Mouse (Mus musculus): ENCODE data around the gene Castor2.

The Castor2 gene

DNA sequence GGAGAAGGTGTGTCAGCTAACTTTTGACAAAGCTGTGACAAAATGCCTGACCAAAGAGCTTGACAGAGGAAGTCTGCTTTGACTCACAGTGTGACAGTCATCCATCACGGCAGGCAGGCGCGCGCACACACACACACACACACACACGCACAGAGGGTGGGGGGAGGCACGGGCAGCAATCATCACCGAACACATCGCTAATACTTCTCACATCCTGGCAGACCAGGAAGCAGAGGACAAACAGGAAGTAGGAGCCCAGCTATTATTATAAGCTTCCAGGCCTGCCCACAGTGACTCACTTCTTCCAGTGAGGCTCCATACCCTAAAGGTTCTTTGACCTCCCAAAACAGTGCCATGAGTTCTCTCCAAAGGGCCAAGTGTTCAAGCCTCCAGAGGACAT lies 6.3 kb downstream of the Castor2 start:
- DNase-seq, result no peak

GRCm38 (mm10) chr5:134114981-134115380 lies 15.5 kb downstream of the Castor2 start:
- DNase-seq, result no peak

DNA sequence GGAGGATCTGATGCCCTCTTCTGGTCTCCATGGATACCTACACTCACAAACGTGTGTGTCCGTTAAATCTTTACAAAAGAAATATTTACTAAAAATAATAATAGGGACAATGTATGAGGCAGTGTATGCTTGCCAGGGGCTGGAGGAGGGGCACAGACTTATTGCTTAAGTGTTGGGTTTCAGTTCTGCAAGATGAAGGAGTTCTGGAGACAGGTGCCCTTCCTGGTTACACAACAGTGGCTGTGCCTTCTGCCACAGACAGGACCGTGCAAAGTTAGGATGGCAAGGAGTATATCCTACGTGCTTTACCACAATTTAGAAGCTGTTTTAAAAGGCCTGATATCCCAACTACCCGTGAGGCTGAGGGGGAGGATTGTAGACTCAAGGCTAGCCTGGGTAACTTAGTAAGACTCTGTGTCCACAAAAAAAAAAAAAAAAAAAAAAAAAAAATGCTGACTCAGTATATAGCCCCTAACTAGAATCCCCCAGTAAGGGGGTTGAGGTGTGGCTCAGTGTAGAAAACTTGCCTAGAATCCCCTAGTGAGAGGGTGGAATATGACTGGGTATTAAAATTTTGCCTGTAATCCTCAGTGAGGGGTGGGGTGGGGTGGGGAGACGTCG lies 16.2 kb downstream of the Castor2 start:
- DNase-seq, result no peak

- no peak for DNase-seq
Observed at GRCm38 (mm10) chr5:134118798-134119407, 19.4 kb downstream of the Castor2 start.

- DNase-seq, result no peak
Observed at GRCm38 (mm10) chr5:134119481-134120120, 20.1 kb downstream of the Castor2 start.

DNA sequence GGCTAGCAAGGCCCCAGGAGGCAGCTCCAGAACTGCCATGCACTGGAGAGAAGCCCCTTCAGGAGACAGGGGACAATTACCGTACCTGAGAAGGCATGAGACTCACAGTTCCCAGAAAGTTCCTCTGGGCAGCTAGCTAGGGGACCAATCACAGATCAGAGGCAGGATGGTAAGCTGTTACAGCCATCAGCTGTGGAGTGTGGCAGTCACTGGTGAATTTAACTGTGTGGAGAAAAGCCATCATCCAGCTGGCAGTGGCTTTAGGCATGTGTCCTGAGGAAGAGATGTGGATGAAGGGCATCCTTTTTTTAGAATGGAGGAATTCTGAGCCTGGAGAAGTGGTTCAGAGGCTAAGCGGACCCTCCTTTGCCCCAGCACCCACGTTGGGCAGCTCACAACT lies 20.6 kb downstream of the Castor2 start:
- DNase-seq, result no peak

DNA sequence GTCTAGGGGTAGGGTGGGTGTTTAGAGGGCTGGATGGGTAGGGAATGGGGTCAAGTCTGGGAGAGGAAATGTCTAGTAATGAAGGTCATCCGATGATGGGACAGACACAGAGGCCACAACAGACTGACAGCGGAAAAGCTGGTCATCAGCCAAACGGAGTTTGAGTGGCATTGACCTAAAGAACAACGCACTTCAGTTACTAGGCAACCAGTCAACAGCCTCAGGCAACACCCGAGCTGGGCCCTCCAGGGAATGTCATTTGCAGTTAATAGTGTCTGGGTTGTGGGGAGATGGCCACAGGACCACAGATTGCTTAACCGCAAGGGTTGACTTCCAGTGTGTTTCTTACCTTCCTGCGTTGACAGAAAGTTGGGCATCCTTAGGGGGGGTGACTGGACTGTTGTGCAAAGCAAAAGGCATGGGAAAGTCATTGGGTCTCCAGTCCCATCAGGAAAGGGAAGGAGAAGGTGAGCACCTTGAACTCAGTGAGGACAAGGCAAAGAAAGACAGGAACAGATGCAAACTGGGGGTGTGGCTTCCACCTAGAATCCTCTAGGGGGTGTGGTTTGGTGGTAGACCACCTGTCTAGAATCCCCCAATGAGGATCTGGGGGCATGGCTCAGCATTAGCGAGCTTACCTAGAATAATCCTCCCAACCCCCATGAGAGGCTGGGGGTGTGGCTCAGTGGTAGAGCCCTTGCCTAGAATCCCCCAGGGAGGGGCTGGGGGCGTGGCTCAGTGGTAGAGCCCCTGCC lies 21.8 kb downstream of the Castor2 start:
- DNase-seq, result peak; percentile 64

DNA sequence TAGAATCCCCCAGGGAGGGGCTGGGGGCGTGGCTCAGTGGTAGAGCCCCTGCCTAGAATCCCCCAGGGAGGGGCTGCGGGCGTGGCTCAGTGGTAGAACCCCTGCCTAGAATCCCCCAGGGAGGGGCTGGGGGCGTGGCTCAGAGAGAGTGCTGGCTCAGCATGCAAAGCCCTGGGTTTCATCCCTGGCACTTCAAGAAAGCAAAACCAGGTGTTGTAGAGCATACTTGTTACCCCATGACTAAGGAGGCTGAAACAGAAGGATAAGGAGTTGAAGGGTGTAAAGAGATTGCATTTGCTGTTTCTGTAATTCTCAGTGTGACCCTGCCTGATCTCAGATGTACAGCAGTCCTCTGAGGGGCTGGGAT lies 22.4 kb downstream of the Castor2 start:
- no peak for DNase-seq

DNA sequence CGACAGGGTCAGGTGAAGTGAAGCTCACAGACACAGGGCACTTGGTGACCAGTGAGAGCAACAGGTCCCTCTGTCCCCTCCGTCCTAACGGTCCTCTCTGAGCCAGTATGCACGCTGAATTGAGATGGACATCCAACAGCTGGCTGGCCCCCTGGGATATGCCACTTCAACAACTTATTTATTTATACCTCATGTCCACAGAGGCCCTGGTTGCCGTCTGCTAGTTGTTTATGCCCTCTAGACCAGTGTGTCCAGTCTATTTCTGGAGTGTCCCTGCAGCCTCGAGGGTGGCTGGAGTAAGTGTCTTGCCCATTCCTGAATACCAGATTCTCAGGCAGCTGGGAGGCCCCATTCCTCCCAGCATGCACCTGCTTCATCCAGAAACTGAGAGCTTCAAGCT lies 24.3 kb downstream of the Castor2 start:
- DNase-seq, result no peak

GRCm38 (mm10) chr5:134126232-134126631 lies 26.7 kb downstream of the Castor2 start:
- no peak for DNase-seq

GRCm38 (mm10) chr5:134131586-134131985 lies 32.1 kb downstream of the Castor2 start:
- peak; percentile 49 for DNase-seq

- no peak for DNase-seq
Observed at GRCm38 (mm10) chr5:134136022-134136421, 36.5 kb downstream of the Castor2 start.

GRCm38 (mm10) chr5:134137933-134138332 lies 38.4 kb downstream of the Castor2 start:
- DNase-seq, result no peak

DNA sequence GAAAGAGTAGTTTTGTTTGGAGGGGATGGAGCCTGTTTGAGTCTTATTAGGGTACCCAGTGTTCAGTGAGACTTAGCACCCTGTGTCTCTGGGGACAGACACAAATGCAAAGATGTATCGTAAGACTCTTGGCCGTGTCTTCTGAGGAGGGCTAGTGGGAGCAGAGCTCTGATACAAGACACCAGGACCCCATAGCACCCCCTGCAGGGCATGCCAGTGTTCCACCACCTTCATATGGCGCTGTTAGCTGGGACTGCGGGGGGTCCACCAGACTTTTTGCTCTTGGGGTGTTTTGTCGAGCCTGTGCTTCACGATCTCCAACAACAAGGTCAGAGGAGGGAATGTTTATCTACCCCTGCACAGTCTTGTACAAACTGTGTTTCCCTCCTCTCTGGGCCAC lies 39.9 kb downstream of the Castor2 start:
- DNase-seq, result no peak

GRCm38 (mm10) chr5:134141236-134141635 lies 41.7 kb downstream of the Castor2 start:
- no peak for DNase-seq

- no peak for DNase-seq
Observed at GRCm38 (mm10) chr5:134142381-134142780, 42.9 kb downstream of the Castor2 start.

DNA sequence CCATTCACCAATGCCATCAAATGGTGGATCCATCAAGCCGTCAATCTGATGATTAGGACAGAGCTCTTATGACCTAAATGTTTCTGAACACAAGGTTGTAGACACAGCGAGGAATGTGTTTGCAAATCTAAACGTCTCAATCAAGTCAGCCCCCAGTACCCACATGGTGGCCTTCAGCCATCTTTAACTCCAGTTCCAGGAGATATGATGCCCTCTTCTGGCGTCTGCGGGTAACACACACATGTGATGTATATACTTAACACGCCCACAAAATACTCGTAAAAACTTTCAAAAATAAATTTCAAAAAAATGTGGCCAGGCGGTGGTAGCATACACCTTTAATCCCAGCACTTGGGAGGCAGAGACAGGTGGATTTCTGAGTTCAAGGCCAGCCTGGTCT lies 45.5 kb downstream of the Castor2 start:
- DNase-seq, result no peak

GRCm38 (mm10) chr5:134147194-134147753 lies 47.8 kb downstream of the Castor2 start:
- DNase-seq, result no peak

DNA sequence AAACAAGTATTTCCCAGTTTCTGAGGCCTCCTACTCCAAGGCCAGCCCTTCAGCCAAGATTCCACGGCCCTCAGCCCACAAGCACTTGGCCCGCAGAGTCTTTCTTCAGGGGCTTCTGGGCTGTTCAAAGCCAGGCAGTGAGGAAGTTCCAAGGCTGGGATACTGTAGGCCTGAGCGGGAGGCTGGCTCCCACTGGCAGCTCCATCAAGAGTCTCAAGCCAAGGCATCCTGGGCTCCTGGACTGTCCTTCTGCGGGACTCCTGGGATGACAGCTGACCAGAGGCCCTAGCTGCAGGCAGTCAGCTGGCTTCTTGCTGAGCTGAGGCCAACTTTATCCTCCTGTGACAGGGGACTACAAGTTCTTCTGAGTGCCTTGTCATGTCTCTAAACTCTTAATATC lies 48.6 kb downstream of the Castor2 start:
- DNase-seq, result no peak

DNA sequence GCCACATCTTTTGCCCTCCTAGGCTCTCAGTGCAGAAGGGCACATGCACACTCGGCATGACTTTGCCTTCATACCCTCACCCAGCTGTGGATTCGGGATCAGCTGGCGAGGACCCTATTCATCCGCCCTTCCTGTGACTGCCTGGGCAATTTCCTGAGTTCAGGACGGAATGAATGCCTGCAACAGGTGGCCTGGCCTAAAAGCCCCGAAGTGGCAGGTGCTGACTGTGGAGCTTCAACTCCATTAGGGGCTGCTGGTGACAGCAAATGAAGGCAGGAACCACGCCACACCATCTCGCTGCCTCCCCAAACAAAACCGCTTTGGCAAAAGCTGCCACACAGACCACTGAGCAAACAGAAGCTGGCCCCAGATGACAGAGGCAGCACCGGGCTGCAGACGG lies 52.4 kb downstream of the Castor2 start:
- DNase-seq, result no peak

GRCm38 (mm10) chr5:134155916-134156466 lies 56.5 kb downstream of the Castor2 start:
- DNase-seq, result no peak

GRCm38 (mm10) chr5:134164688-134165087 lies 65.2 kb downstream of the Castor2 start:
- DNase-seq, result peak; percentile 58

GRCm38 (mm10) chr5:134166642-134167041 lies 67.1 kb downstream of the Castor2 start:
- DNase-seq, result no peak

Measured in retina, postnatal 1 day (tissue).